Mouse (Mus musculus): ENCODE results near the gene AI464131. TPM values are rescaled to one million over a fixed set of nuclear protein-coding genes. Genes with fewer than 3 reads are reported as not detected.
"Not testable (repeated sequence)": the region's sequence is repeated elsewhere in the genome, so short reads cannot be mapped to it uniquely, and the experiment has no call there.

The AI464131 gene
- polyA plus RNA-seq, 1 experiment from 2014 or later: 8.0 TPM

DNA sequence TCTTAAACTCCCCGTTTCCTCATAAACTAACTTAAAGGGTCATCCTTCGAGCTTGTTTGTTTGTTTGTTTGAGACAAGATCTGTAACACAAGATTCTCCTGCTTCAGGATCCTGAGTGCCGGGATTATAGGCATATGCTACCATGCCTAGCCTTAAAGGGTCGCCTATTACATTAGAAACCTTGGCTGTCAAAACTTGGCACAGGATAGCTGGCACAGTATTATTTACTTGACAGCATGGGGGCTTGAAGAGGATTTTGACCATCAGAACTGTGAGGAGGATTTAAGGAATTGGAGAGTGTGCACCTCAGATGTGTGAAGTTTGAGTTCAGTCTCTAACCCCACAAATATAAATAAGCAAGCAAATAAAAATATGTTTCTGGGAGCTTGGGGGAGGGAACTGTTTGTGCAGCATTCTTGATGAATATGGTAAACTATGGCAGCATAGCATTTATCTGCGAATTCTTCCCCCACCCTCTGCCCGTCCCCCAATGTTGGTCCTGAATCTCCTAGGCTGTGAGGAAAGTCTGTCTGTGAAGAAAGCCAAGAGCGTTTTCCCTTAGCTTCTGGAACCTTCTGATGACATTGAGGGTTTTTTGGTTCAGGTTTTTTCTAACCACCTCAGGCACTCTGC, 32.7 kb downstream of the AI464131 start:
- H3K4me2 ChIP-seq (ENCODE audit: low read depth, low read length): no peak overlapping the region
- H3K36me3 ChIP-seq (ENCODE audit: control insufficient read depth, insufficient read depth, low read length): no peaks in the 10 kb centered on the region
- no peaks in the 10 kb centered on the region for H3K27me3 ChIP-seq (ENCODE audit: control insufficient read depth, insufficient read depth, low read length)
- no peak overlapping the region for H3K9ac ChIP-seq (replicated peaks; ENCODE audit: low read depth, low read length)
- no peak overlapping the region for H3K4me3 ChIP-seq (ENCODE audit: low read depth, low read length)
- no peaks in the 10 kb centered on the region for H3K9me3 ChIP-seq (ENCODE audit: control insufficient read depth, low read length)
- 58% methylated on average over 7 of the region's 7 CpGs for WGBS
- H3K27ac ChIP-seq (ENCODE audit: low read depth, low read length): no peak overlapping the region
- H3K4me1 ChIP-seq (ENCODE audit: control insufficient read depth, insufficient read depth, low read length): peaks cover 6% of the 10 kb centered on the region; the same call in 1 of the 2 replicates
- no peak for ATAC-seq (ENCODE audit: low read depth)

- H3K9ac ChIP-seq (replicated peaks; ENCODE audit: low read depth, low read length): no peak overlapping the region
- no peaks in the 10 kb centered on the region for H3K9me3 ChIP-seq (ENCODE audit: control insufficient read depth, low read length)
- no peak overlapping the region for H3K27ac ChIP-seq (ENCODE audit: low read depth, low read length)
- ATAC-seq (ENCODE audit: low read depth): no peak
- no peak overlapping the region for H3K4me3 ChIP-seq (ENCODE audit: low read depth, low read length)
- no peaks in the 10 kb centered on the region for H3K27me3 ChIP-seq (ENCODE audit: control insufficient read depth, insufficient read depth, low read length)
- H3K4me1 ChIP-seq (ENCODE audit: control insufficient read depth, insufficient read depth, low read length): peaks cover 6% of the 10 kb centered on the region; the same call in 1 of the 2 replicates
- no peak overlapping the region for H3K4me2 ChIP-seq (ENCODE audit: low read depth, low read length)
- H3K36me3 ChIP-seq (ENCODE audit: control insufficient read depth, insufficient read depth, low read length): no peaks in the 10 kb centered on the region
- 75% methylated on average over 10 of the region's 10 CpGs for WGBS
These were observed 33.7 kb downstream of the AI464131 start for GRCm38 (mm10) chr4:41469199-41469598.

GRCm38 (mm10) chr4:41468396-41469080, 34.3 kb downstream of the AI464131 start:
- H3K27ac ChIP-seq (ENCODE audit: low read depth, low read length): no peak overlapping the region
- H3K4me3 ChIP-seq (ENCODE audit: low read depth, low read length): no peak overlapping the region
- WGBS: 58% methylated on average over 17 of the region's 17 CpGs
- H3K9ac ChIP-seq (replicated peaks; ENCODE audit: low read depth, low read length): no peak overlapping the region
- ATAC-seq (ENCODE audit: low read depth): no peak
- H3K9me3 ChIP-seq (ENCODE audit: control insufficient read depth, low read length): no peaks in the 10 kb centered on the region
- H3K36me3 ChIP-seq (ENCODE audit: control insufficient read depth, insufficient read depth, low read length): no peaks in the 10 kb centered on the region
- H3K4me1 ChIP-seq (ENCODE audit: control insufficient read depth, insufficient read depth, low read length): peaks cover 10% of the 10 kb centered on the region; the same call in 1 of the 2 replicates
- no peak overlapping the region for H3K4me2 ChIP-seq (ENCODE audit: low read depth, low read length)
- H3K27me3 ChIP-seq (ENCODE audit: control insufficient read depth, insufficient read depth, low read length): no peaks in the 10 kb centered on the region

DNA sequence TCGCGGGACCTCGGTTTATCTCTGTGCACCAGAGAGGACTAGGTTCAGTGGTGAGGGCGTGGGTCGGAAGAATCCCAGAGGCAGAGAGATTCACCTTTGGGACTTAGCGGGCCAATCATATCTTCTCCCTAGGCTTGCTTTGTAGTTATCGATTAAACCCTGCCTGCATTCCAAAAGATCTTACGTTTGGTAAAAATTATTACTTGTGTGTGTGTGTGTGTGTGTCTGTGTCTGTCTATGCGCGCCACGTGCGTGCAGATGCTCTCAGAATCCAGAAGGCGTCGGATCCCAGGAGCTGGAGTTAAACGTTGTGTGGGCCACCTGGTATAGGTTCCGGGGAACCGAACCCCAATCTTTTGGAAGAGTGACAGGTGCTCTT, 37.6 kb downstream of the AI464131 start:
- peak overlapping the region; percentile 66 for H3K4me3 ChIP-seq (ENCODE audit: low read depth, low read length)
- peaks cover 4% of the 10 kb centered on the region; the same call in 1 of the 2 replicates for H3K4me1 ChIP-seq (ENCODE audit: control insufficient read depth, insufficient read depth, low read length)
- peak overlapping the region; percentile 53 for H3K9ac ChIP-seq (replicated peaks; ENCODE audit: low read depth, low read length)
- H3K9me3 ChIP-seq (ENCODE audit: control insufficient read depth, low read length): no peaks in the 10 kb centered on the region
- 4% methylated on average over 17 of the region's 17 CpGs for WGBS
- peak; percentile 44 for ATAC-seq (ENCODE audit: low read depth)
- peak overlapping the region; percentile 35; the same call in 1 of the 2 replicates for H3K27ac ChIP-seq (ENCODE audit: low read depth, low read length)
- H3K36me3 ChIP-seq (ENCODE audit: control insufficient read depth, insufficient read depth, low read length): no peaks in the 10 kb centered on the region
- no peaks in the 10 kb centered on the region for H3K27me3 ChIP-seq (ENCODE audit: control insufficient read depth, insufficient read depth, low read length)
- peak overlapping the region; percentile 50 for H3K4me2 ChIP-seq (ENCODE audit: low read depth, low read length)

- no peaks in the 10 kb centered on the region for H3K27me3 ChIP-seq (ENCODE audit: control insufficient read depth, insufficient read depth, low read length)
- peak within 1 kb of the TSS; percentile 35; the same call in 1 of the 2 replicates for H3K27ac ChIP-seq (ENCODE audit: low read depth, low read length)
- WGBS: under 1% methylated on average over 70 of the region's 70 CpGs
- peak within 1 kb of the TSS; percentile 61 for H3K4me2 ChIP-seq (ENCODE audit: low read depth, low read length)
- H3K4me1 ChIP-seq (ENCODE audit: control insufficient read depth, insufficient read depth, low read length): peaks cover 4% of the 10 kb centered on the region; the same call in 1 of the 2 replicates
- ATAC-seq (ENCODE audit: low read depth): peak; percentile 98
- peak within 1 kb of the TSS; percentile 66 for H3K4me3 ChIP-seq (ENCODE audit: low read depth, low read length)
- peak within 1 kb of the TSS; percentile 53 for H3K9ac ChIP-seq (replicated peaks; ENCODE audit: low read depth, low read length)
- H3K9me3 ChIP-seq (ENCODE audit: control insufficient read depth, low read length): no peaks in the 10 kb centered on the region
- H3K36me3 ChIP-seq (ENCODE audit: control insufficient read depth, insufficient read depth, low read length): no peaks in the 10 kb centered on the region
These were observed 38.3 kb downstream of the AI464131 start, which contains the start of the genes Kif24 and Nudt2 for GRCm38 (mm10) chr4:41464345-41465286. Kif24 (minus strand) TSS chr4:41464887. Nudt2 (plus strand) TSS chr4:41465151.

DNA sequence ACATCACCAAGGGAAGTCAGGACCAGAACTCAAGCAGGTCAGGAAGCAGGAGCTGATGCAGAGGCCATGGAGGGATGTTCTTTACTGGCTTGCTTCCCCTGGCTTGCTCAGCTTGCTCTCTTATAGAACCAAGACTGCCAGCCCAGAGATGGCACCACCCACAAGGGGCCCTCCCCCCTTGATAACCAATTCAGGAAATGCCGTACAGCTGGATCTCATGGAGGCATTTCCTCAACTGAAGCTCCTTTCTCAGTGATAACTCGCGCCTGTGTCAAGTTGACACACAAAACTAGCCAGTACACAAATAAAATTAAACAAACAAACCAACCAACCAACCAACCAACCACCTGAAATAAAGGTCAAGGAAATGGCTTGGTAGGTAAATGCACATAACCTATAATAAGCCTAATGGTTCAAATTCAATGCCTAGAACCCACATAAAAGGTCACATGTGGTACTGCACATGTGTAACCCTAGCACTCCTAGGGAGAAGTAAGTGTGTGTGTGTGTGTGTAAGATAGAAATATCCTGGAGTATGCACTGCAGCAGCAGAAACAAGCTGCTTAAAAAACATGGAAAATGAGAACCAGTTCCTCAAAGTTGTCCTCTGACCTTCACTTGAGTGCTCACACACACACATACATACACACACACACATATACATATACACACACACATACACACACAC, 39.7 kb downstream of the AI464131 start:
- H3K4me1 ChIP-seq (ENCODE audit: control insufficient read depth, insufficient read depth, low read length); H3K9ac ChIP-seq (replicated peaks; ENCODE audit: low read depth, low read length); H3K27ac ChIP-seq (ENCODE audit: low read depth, low read length); H3K4me3 ChIP-seq (ENCODE audit: low read depth, low read length); ATAC-seq (ENCODE audit: low read depth); H3K27me3 ChIP-seq (ENCODE audit: control insufficient read depth, insufficient read depth, low read length); H3K9me3 ChIP-seq (ENCODE audit: control insufficient read depth, low read length); H3K4me2 ChIP-seq (ENCODE audit: low read depth, low read length); H3K36me3 ChIP-seq (ENCODE audit: control insufficient read depth, insufficient read depth, low read length): not testable (repeated sequence)
- 79% methylated on average over 3 of the region's 3 CpGs for WGBS

GRCm38 (mm10) chr4:41460690-41461089, 42.2 kb downstream of the AI464131 start:
- Histone ChIP-seq H3K27ac (ENCODE audit: low read depth, low read length) (no peak overlapping the region), H3K4me3 (ENCODE audit: low read depth, low read length) (no peak overlapping the region), H3K4me1 (ENCODE audit: control insufficient read depth, insufficient read depth, low read length) (peaks cover 4% of the 10 kb centered on the region; the same call in 1 of the 2 replicates), H3K27me3 (ENCODE audit: control insufficient read depth, insufficient read depth, low read length) (no peaks in the 10 kb centered on the region), H3K9ac (replicated peaks; ENCODE audit: low read depth, low read length) (no peak overlapping the region), H3K36me3 (ENCODE audit: control insufficient read depth, insufficient read depth, low read length) (no peaks in the 10 kb centered on the region), H3K4me2 (ENCODE audit: low read depth, low read length) (no peak overlapping the region), H3K9me3 (ENCODE audit: control insufficient read depth, low read length) (no peaks in the 10 kb centered on the region)
- WGBS: 93% methylated on average over 1 of the region's 1 CpGs
- no peak for ATAC-seq (ENCODE audit: low read depth)

GRCm38 (mm10) chr4:41447595-41447994, 55.3 kb downstream of the AI464131 start:
- Histone ChIP-seq H3K27me3 (ENCODE audit: control insufficient read depth, insufficient read depth, low read length) (no peaks in the 10 kb centered on the region), H3K4me1 (ENCODE audit: control insufficient read depth, insufficient read depth, low read length) (no peaks in the 10 kb centered on the region), H3K4me3 (ENCODE audit: low read depth, low read length) (no peak overlapping the region), H3K4me2 (ENCODE audit: low read depth, low read length) (no peak overlapping the region), H3K9ac (replicated peaks; ENCODE audit: low read depth, low read length) (no peak overlapping the region), H3K9me3 (ENCODE audit: control insufficient read depth, low read length) (no peaks in the 10 kb centered on the region), H3K27ac (ENCODE audit: low read depth, low read length) (no peak overlapping the region), H3K36me3 (ENCODE audit: control insufficient read depth, insufficient read depth, low read length) (no peaks in the 10 kb centered on the region)
- ATAC-seq (ENCODE audit: low read depth): no peak
- 100% methylated on average over 3 of the region's 3 CpGs for WGBS

All from neural tube, embryonic 14.5 days (tissue).